Mouse (Mus musculus): ENCODE data around the gene Rbm48. TPM values are rescaled to one million over a fixed set of nuclear protein-coding genes. Genes with fewer than 3 reads are reported as not detected.

Rbm48 gene
- polyA plus RNA-seq, 1 experiment from 2014 or later = 16.5 TPM

- Histone ChIP-seq H3K4me1 (ENCODE audit: control insufficient read depth, insufficient read depth, low read length) (no peaks in the 10 kb centered on the region), H3K4me3 (ENCODE audit: low read depth, low read length) (no peak overlapping the region), H3K9me3 (replicated peaks; ENCODE audit: control insufficient read depth, low read length, poor library complexity, severe bottlenecking) (no peaks in the 10 kb centered on the region), H3K27me3 (ENCODE audit: control insufficient read depth, insufficient read depth, low read depth, low read length) (no peaks in the 10 kb centered on the region), H3K36me3 (ENCODE audit: control insufficient read depth, insufficient read depth, low read length) (peaks cover 71% of the 10 kb centered on the region), H3K4me2 (ENCODE audit: low read length) (no peak overlapping the region), H3K9ac (ENCODE audit: low read depth, low read length) (no peak overlapping the region), H3K27ac (ENCODE audit: low read length) (no peak overlapping the region)
- ATAC-seq = no peak
- 95% methylated on average over 7 of the region's 7 CpGs for WGBS
Observed at GRCm38 (mm10) chr5:3579066-3579465, 17.3 kb downstream of the Rbm48 start.

- no peak overlapping the region for H3K4me3 ChIP-seq (ENCODE audit: low read depth, low read length)
- H3K4me2 ChIP-seq (ENCODE audit: low read length) = no peak overlapping the region
- H3K9ac ChIP-seq (ENCODE audit: low read depth, low read length) = no peak overlapping the region
- no peaks in the 10 kb centered on the region for H3K4me1 ChIP-seq (ENCODE audit: control insufficient read depth, insufficient read depth, low read length)
- WGBS = 95% methylated on average over 2 of the region's 2 CpGs
- peaks cover 69% of the 10 kb centered on the region for H3K36me3 ChIP-seq (ENCODE audit: control insufficient read depth, insufficient read depth, low read length)
- no peaks in the 10 kb centered on the region for H3K27me3 ChIP-seq (ENCODE audit: control insufficient read depth, insufficient read depth, low read depth, low read length)
- no peak for ATAC-seq
- H3K9me3 ChIP-seq (replicated peaks; ENCODE audit: control insufficient read depth, low read length, poor library complexity, severe bottlenecking) = no peaks in the 10 kb centered on the region
- no peak overlapping the region for H3K27ac ChIP-seq (ENCODE audit: low read length)
Observed at GRCm38 (mm10) chr5:3577939-3578338, 18.4 kb downstream of the Rbm48 start.

- ATAC-seq = no peak
- 96% methylated on average over 2 of the region's 2 CpGs for WGBS
Observed at GRCm38 (mm10) chr5:3574825-3575224, 21.6 kb downstream of the Rbm48 start.

GRCm38 (mm10) chr5:3571266-3571665, 25.1 kb downstream of the Rbm48 start, which contains the start of gene 1700109H08Rik:
Gene 1700109H08Rik (plus strand): TSS chr5:3571566.
- WGBS = 94% methylated on average over 4 of the region's 4 CpGs
- Histone ChIP-seq H3K9ac (ENCODE audit: low read depth, low read length) (no peak within 1 kb of the TSS), H3K4me2 (ENCODE audit: low read length) (no peak within 1 kb of the TSS), H3K27ac (ENCODE audit: low read length) (no peak within 1 kb of the TSS), H3K36me3 (ENCODE audit: control insufficient read depth, insufficient read depth, low read length) (peaks cover 44% of the 10 kb centered on the region), H3K4me3 (ENCODE audit: low read depth, low read length) (no peak within 1 kb of the TSS), H3K9me3 (replicated peaks; ENCODE audit: control insufficient read depth, low read length, poor library complexity, severe bottlenecking) (no peaks in the 10 kb centered on the region), H3K4me1 (ENCODE audit: control insufficient read depth, insufficient read depth, low read length) (no peaks in the 10 kb centered on the region), H3K27me3 (ENCODE audit: control insufficient read depth, insufficient read depth, low read depth, low read length) (no peaks in the 10 kb centered on the region)
- ATAC-seq = no peak

More at GRCm38 (mm10) chr5:3574825-3575224, 21.6 kb downstream of the Rbm48 start:
- Histone ChIP-seq H3K4me2 (ENCODE audit: low read length) (no peak overlapping the region), H3K9ac (ENCODE audit: low read depth, low read length) (no peak overlapping the region), H3K27ac (ENCODE audit: low read length) (no peak overlapping the region), H3K4me1 (ENCODE audit: control insufficient read depth, insufficient read depth, low read length) (no peaks in the 10 kb centered on the region), H3K36me3 (ENCODE audit: control insufficient read depth, insufficient read depth, low read length) (peaks cover 68% of the 10 kb centered on the region), H3K4me3 (ENCODE audit: low read depth, low read length) (no peak overlapping the region), H3K27me3 (ENCODE audit: control insufficient read depth, insufficient read depth, low read depth, low read length) (no peaks in the 10 kb centered on the region), H3K9me3 (replicated peaks; ENCODE audit: control insufficient read depth, low read length, poor library complexity, severe bottlenecking) (no peaks in the 10 kb centered on the region)

- no peaks in the 10 kb centered on the region for H3K4me1 ChIP-seq (ENCODE audit: control insufficient read depth, insufficient read depth, low read length)
- H3K27me3 ChIP-seq (ENCODE audit: control insufficient read depth, insufficient read depth, low read depth, low read length) = no peaks in the 10 kb centered on the region
- H3K4me3 ChIP-seq (ENCODE audit: low read depth, low read length) = no peak overlapping the region
- no peak for ATAC-seq
- no peak overlapping the region for H3K27ac ChIP-seq (ENCODE audit: low read length)
- H3K36me3 ChIP-seq (ENCODE audit: control insufficient read depth, insufficient read depth, low read length) = peaks cover 20% of the 10 kb centered on the region
- no peak overlapping the region for H3K4me2 ChIP-seq (ENCODE audit: low read length)
- no peak overlapping the region for H3K9ac ChIP-seq (ENCODE audit: low read depth, low read length)
- no peaks in the 10 kb centered on the region for H3K9me3 ChIP-seq (replicated peaks; ENCODE audit: control insufficient read depth, low read length, poor library complexity, severe bottlenecking)
- WGBS = 96% methylated on average over 2 of the region's 2 CpGs
Observed at GRCm38 (mm10) chr5:3554198-3554597, 42.2 kb downstream of the Rbm48 start.

GRCm38 (mm10) chr5:3551481-3551880, 44.9 kb downstream of the Rbm48 start:
- WGBS = 94% methylated on average over 1 of the region's 1 CpGs
- H3K4me2 ChIP-seq (ENCODE audit: low read length) = no peak overlapping the region

GRCm38 (mm10) chr5:3546226-3546625, 50.2 kb downstream of the Rbm48 start:
- Histone ChIP-seq H3K4me3 (ENCODE audit: low read depth, low read length) (no peak overlapping the region), H3K27me3 (ENCODE audit: control insufficient read depth, insufficient read depth, low read depth, low read length) (no peaks in the 10 kb centered on the region)
- 90% methylated on average over 1 of the region's 1 CpGs for WGBS

More at GRCm38 (mm10) chr5:3551481-3551880, 44.9 kb downstream of the Rbm48 start:
- H3K27me3 ChIP-seq (ENCODE audit: control insufficient read depth, insufficient read depth, low read depth, low read length) = no peaks in the 10 kb centered on the region
- ATAC-seq = no peak
- H3K4me3 ChIP-seq (ENCODE audit: low read depth, low read length) = no peak overlapping the region
- H3K36me3 ChIP-seq (ENCODE audit: control insufficient read depth, insufficient read depth, low read length) = peaks cover 10% of the 10 kb centered on the region; the same call in 1 of the 2 replicates
- no peaks in the 10 kb centered on the region for H3K9me3 ChIP-seq (replicated peaks; ENCODE audit: control insufficient read depth, low read length, poor library complexity, severe bottlenecking)
- H3K9ac ChIP-seq (ENCODE audit: low read depth, low read length) = no peak overlapping the region
- H3K4me1 ChIP-seq (ENCODE audit: control insufficient read depth, insufficient read depth, low read length) = no peaks in the 10 kb centered on the region
- H3K27ac ChIP-seq (ENCODE audit: low read length) = no peak overlapping the region

GRCm38 (mm10) chr5:3544480-3544769, 52.0 kb downstream of the Rbm48 start:
- no peaks in the 10 kb centered on the region for H3K27me3 ChIP-seq (ENCODE audit: control insufficient read depth, insufficient read depth, low read depth, low read length)
- peaks cover 14% of the 10 kb centered on the region for H3K4me1 ChIP-seq (ENCODE audit: control insufficient read depth, insufficient read depth, low read length)
- peak overlapping the region; percentile 62 for H3K4me2 ChIP-seq (ENCODE audit: low read length)
- 7% methylated on average over 7 of the region's 7 CpGs for WGBS
- H3K27ac ChIP-seq (ENCODE audit: low read length) = no peak overlapping the region
- peak overlapping the region; percentile 92 for H3K4me3 ChIP-seq (ENCODE audit: low read depth, low read length)
- peak; percentile 54 for ATAC-seq
- H3K9ac ChIP-seq (ENCODE audit: low read depth, low read length) = peak overlapping the region; percentile 87
- no peaks in the 10 kb centered on the region for H3K36me3 ChIP-seq (ENCODE audit: control insufficient read depth, insufficient read depth, low read length)
- H3K9me3 ChIP-seq (replicated peaks; ENCODE audit: control insufficient read depth, low read length, poor library complexity, severe bottlenecking) = no peaks in the 10 kb centered on the region

More at GRCm38 (mm10) chr5:3546226-3546625, 50.2 kb downstream of the Rbm48 start:
- no peak overlapping the region for H3K9ac ChIP-seq (ENCODE audit: low read depth, low read length)
- peaks cover 14% of the 10 kb centered on the region for H3K4me1 ChIP-seq (ENCODE audit: control insufficient read depth, insufficient read depth, low read length)
- no peak for ATAC-seq
- H3K9me3 ChIP-seq (replicated peaks; ENCODE audit: control insufficient read depth, low read length, poor library complexity, severe bottlenecking) = no peaks in the 10 kb centered on the region
- no peaks in the 10 kb centered on the region for H3K36me3 ChIP-seq (ENCODE audit: control insufficient read depth, insufficient read depth, low read length)
- no peak overlapping the region for H3K27ac ChIP-seq (ENCODE audit: low read length)
- no peak overlapping the region for H3K4me2 ChIP-seq (ENCODE audit: low read length)

- Histone ChIP-seq H3K9me3 (replicated peaks; ENCODE audit: control insufficient read depth, low read length, poor library complexity, severe bottlenecking) (no peaks in the 10 kb centered on the region), H3K4me1 (ENCODE audit: control insufficient read depth, insufficient read depth, low read length) (peaks cover 14% of the 10 kb centered on the region), H3K27me3 (ENCODE audit: control insufficient read depth, insufficient read depth, low read depth, low read length) (no peaks in the 10 kb centered on the region), H3K27ac (ENCODE audit: low read length) (peak within 1 kb of the TSS; percentile 87), H3K9ac (ENCODE audit: low read depth, low read length) (peak within 1 kb of the TSS; percentile 87), H3K4me2 (ENCODE audit: low read length) (peak within 1 kb of the TSS; percentile 62), H3K4me3 (ENCODE audit: low read depth, low read length) (peak within 1 kb of the TSS; percentile 92), H3K36me3 (ENCODE audit: control insufficient read depth, insufficient read depth, low read length) (no peaks in the 10 kb centered on the region)
- under 1% methylated on average over 73 of the region's 80 CpGs for WGBS
- ATAC-seq = peak; percentile 97
Observed at GRCm38 (mm10) chr5:3543629-3544479, 52.5 kb downstream of the Rbm48 start, which contains the start of gene Fam133b. Gene Fam133b (plus strand): TSS chr5:3543833.

Data from midbrain, embryonic 16.5 days (tissue).